Mouse (Mus musculus) erythroblast, embryonic 14.5 days (primary cell): ENCODE results near the gene Tacr1.

Experiments
- GATA1 ChIP-seq: IDR thresholded peaks from 2 replicates; pipeline ENCODE4 v1.6.1; 2012; ENCODE audit warnings: low read length, inconsistent platforms, mixed read lengths
- TAL1 ChIP-seq: IDR thresholded peaks from 3 replicates; pipeline ENCODE4 v1.6.1; 2012; ENCODE audit warnings: low read length, inconsistent platforms, mixed read lengths

- no peak for TF ChIP-seq TAL1
- no peak for TF ChIP-seq GATA1
Measured at GRCm38 (mm10) chr6:82608756-82609155, 206.6 kb downstream of the Tacr1 start.
